Mouse (Mus musculus) embryonic facial prominence, embryonic 15.5 days (tissue): ENCODE data around the gene Kmt5a. TPM values are rescaled to one million over a fixed set of nuclear protein-coding genes. Genes with fewer than 3 reads are reported as not detected.
A peak's percentile ranks its signal among the peaks of the same experiment; 100 is the strongest.

Experiments
- ATAC-seq: fragments of 200-750 bp; cut with Nextera tagmentation; 2 replicates; pipeline ENCODE4 v1.8.0; 2017; ENCODE audit warnings: low read depth, moderate TSS enrichment; ENCODE audit not compliant: insufficient number of reproducible peaks, low FRiP score, low TSS enrichment
- H3K27ac ChIP-seq: fragments of 300-500 bp; sonication (generic); replicated peaks from 2 replicates; pipeline ENCODE4 v1.5.1; 2015; ENCODE audit warnings: mild to moderate bottlenecking, inconsistent platforms
- H3K27me3 ChIP-seq: fragments of 300-500 bp; sonication (generic); 2 replicates; pipeline ENCODE4 v1.6.1; 2015; ENCODE audit warnings: inconsistent platforms
- H3K36me3 ChIP-seq: fragments of 300-500 bp; sonication (generic); 2 replicates; pipeline ENCODE4 v1.6.1; 2015; ENCODE audit warnings: mild to moderate bottlenecking, inconsistent platforms
- H3K4me1 ChIP-seq: fragments of 300-500 bp; sonication (generic); 2 replicates; pipeline ENCODE4 v1.6.1; 2015; ENCODE audit warnings: inconsistent platforms
- H3K4me2 ChIP-seq: fragments of 300-500 bp; sonication (generic); replicated peaks from 2 replicates; pipeline ENCODE4 v1.6.1; 2015; ENCODE audit warnings: mild to moderate bottlenecking, inconsistent platforms
- H3K4me3 ChIP-seq: fragments of 300-500 bp; sonication (generic); replicated peaks from 2 replicates; pipeline ENCODE4 v1.5.1; 2015; ENCODE audit warnings: mild to moderate bottlenecking, inconsistent platforms
- H3K9ac ChIP-seq: fragments of 300-500 bp; sonication (generic); 2 replicates; pipeline ENCODE4 v1.6.1; 2015; ENCODE audit warnings: inconsistent platforms
- H3K9me3 ChIP-seq: fragments of 300-500 bp; sonication (generic); replicated peaks from 2 replicates; pipeline ENCODE4 v1.6.1; 2016; ENCODE audit warnings: inconsistent platforms
- WGBS: fragments of 180-500 bp; shearing (Covaris S2); methylation state at CpG from one replicate; pipeline ENCODE4 v1.1.7; 2015; 5-methylcytosine and 5-hydroxymethylcytosine counted together
- polyA plus RNA-seq: library from polyadenylated mRNA; unstranded; fragments of >200 nt; fragmentation: Nextera tagmentation; extraction: Ambion mirVana; gene quantifications from 2 replicates; pipeline ENCODE4 v1.2.1, GENCODE M21; 2015

Gene Kmt5a
- polyA plus RNA-seq, 1 experiment from 2014 or later, result 71.2 TPM

DNA sequence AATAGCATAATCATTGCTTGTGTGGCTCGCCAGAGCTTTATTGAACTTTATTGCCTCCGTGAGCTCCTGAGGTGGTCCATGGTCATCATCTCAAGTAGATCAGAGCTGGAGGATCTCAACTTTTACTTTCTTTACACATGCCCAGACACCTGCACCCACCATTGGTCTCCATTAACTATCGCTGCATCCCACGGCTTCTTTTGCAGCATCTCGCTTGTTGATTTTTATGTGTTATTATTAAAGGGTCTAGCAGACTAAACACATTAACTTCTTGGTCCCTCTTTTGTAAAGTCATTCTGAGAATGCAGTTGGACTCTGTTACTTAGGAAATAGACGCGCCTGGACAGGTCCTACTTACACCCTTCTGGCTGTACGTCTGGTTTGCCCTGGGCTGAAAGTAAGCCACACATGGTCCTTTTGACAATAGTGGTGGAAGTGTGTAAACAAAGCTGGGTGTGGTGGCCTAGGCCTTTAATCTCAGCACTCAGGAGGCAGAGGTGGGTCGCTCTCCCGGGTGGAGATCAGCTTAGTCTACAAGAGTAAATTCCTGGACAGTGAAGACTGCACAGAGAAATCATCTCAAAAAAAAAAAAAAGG, 13.2 kb upstream of the Kmt5a start:
- Histone ChIP-seq H3K27ac (peak overlapping the region; percentile 92), H3K9me3 (no peaks in the 10 kb centered on the region), H3K4me3 (peak overlapping the region; percentile 100), H3K36me3 (no peaks in the 10 kb centered on the region; the same call in 1 of the 2 replicates), H3K9ac (no peak overlapping the region), H3K4me2 (peak overlapping the region; percentile 52), H3K4me1 (peaks cover 15% of the 10 kb centered on the region), H3K27me3 (no peaks in the 10 kb centered on the region)
- ATAC-seq, result no peak
- 81% methylated on average over 10 of the region's 10 CpGs for WGBS

DNA sequence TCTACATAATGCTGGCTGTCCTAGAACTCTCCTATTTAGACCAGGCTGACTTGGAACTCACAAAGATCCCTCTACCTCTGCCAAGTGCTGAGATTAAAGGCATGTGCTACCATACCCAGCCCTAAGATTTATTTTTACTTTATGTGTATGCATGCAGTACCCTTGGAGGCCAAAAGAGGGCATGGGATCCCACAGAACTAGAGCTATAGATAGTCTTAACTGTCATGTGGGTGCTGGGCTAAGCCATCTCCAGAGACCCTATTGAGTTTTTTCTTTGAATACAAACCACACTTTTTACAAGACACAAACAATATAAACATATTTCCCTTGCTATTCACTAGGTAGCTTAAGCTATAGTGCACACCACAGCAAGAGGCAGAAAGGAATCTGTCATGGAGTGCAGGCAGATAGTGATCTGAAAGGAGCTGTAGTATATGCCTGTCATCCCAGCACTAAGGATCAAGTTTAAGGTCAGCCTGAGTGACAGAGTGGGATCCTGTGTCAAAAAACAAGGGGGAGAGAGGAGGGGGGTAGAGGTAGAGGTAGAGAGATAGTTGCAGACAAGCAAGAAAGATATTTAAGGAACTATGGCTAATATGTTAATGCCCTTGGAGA, 7.2 kb upstream of the Kmt5a start:
- Histone ChIP-seq H3K4me1 (no peaks in the 10 kb centered on the region), H3K9me3 (no peaks in the 10 kb centered on the region), H3K4me2 (no peak overlapping the region), H3K27ac (no peak overlapping the region), H3K4me3 (no peak overlapping the region), H3K9ac (no peak overlapping the region), H3K36me3 (no peaks in the 10 kb centered on the region), H3K27me3 (no peaks in the 10 kb centered on the region)
- ATAC-seq, result no peak

DNA sequence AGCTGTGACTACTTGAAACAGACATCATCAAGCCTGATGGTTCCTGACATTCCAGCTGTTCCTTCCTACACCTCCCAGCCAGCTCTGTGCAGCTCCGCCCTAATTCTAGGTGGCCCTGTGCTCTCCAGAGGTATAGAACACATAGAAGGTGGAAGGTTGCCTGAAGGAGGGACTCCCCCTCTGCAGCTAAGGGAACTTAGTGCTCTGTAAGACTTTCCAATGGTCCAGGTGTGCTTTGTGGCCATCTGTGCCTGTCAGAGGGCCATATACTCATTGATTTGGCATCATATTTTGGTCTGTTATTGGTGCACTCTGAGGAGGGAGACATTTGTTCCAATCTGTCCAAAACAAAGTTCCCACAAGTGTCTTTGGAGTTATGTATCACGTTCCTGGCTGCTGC, 6.7 kb upstream of the Kmt5a start:
- ATAC-seq, result no peak; the same call in 1 of the 2 replicates
- no peak overlapping the region for H3K9ac ChIP-seq

DNA sequence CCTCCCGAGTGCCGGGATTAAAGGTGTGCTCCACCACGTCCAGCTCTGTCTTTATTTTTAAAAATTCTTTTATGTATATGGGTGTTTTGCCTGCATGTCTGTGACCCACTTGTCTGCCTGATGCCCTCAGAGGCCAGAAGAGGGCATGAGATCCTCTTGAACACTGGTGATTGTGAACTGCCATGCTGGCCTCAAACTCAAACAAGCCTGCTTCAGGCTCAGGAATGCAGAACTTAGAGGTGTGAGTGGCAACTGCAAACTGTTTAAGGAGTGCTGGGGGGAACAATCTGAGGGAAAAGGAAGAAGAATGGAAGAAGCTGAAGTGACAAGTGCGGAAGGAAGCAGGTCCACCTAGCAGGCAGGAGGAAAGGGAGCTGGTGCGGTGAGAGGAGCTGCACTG, 1.5 kb upstream of the Kmt5a start:
- no peak overlapping the region for H3K4me3 ChIP-seq
- no peak for ATAC-seq
- 0 out of 2 replicates have a peak overlapping the region, but pooled peaks have one; percentile 0 for H3K27ac ChIP-seq
- H3K4me2 ChIP-seq, result no peak overlapping the region
- no peaks in the 10 kb centered on the region for H3K9me3 ChIP-seq
- H3K9ac ChIP-seq, result no peak overlapping the region
- no peaks in the 10 kb centered on the region for H3K27me3 ChIP-seq
- WGBS, result 94% methylated on average over 5 of the region's 5 CpGs
- H3K36me3 ChIP-seq, result no peaks in the 10 kb centered on the region
- peaks cover 8% of the 10 kb centered on the region; the same call in 1 of the 2 replicates for H3K4me1 ChIP-seq

More for the DNA sequence above, 6.7 kb upstream of the Kmt5a start:
- H3K36me3 ChIP-seq, result no peaks in the 10 kb centered on the region
- no peak overlapping the region for H3K4me3 ChIP-seq
- no peak overlapping the region for H3K27ac ChIP-seq
- no peak overlapping the region for H3K4me2 ChIP-seq
- H3K27me3 ChIP-seq, result no peaks in the 10 kb centered on the region
- 61% methylated on average over 2 of the region's 2 CpGs for WGBS
- H3K4me1 ChIP-seq, result no peaks in the 10 kb centered on the region
- no peaks in the 10 kb centered on the region for H3K9me3 ChIP-seq

DNA sequence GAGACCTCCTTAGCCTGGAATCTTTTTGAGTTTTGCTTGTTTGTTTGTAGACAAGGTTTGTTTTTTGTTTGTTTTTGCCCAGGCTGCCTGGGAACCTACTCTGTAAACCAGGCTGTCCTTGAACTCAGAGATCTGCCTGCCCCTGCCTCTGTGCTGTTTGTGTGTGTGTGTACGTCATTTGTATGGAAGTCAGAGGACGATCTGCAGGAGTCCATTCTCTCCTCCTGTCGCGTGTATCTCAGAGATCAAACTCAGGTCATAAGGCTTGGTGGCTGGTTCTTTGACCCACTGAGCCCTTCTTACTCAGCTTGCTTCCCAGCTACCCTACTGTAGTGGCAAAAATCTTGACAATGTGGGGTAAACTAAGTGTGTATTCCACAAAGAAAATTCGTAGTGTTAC, 984 bp upstream of the Kmt5a start:
- 66% methylated on average over 5 of the region's 5 CpGs for WGBS
- Histone ChIP-seq H3K27me3 (no peaks in the 10 kb centered on the region), H3K27ac (peak overlapping the region; percentile 65), H3K9me3 (no peaks in the 10 kb centered on the region), H3K4me2 (peak overlapping the region; percentile 91; the same call in 1 of the 2 replicates), H3K9ac (no peak overlapping the region), H3K4me3 (peak overlapping the region; percentile 70), H3K36me3 (no peaks in the 10 kb centered on the region), H3K4me1 (peaks cover 8% of the 10 kb centered on the region; the same call in 1 of the 2 replicates)
- ATAC-seq, result no peak

DNA sequence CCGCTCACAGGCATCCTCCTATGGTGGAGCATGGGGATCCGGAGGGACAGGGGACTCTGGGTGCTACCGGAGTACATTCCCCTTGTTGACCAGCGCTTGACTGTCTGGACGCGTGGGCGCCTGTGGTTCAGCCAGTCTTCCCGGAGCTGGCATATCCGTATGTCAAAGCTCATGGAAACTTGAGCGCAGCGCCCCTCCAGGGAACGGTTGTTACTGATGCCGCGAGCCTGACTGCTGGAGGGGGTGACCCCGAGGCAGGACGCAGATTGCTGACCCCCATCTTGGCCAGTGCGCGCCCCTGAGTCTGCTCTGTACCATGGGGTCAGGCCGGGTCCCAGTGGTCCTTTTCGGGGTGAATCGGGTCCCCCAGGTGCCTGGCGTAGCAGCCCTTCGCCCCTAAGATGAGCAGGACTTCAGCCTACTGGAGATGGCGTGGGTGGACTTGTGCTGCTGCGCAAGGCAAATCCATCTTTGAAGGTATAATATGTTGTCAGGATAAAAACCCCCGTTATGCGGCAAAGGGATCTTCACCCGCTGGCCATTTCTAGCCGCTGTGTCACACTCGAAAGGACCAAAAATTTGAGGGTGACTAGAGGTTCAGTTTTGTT, 468 bp downstream of the Kmt5a start:
- Histone ChIP-seq H3K4me1 (peaks cover 16% of the 10 kb centered on the region), H3K27me3 (no peaks in the 10 kb centered on the region), H3K9me3 (no peaks in the 10 kb centered on the region), H3K36me3 (no peaks in the 10 kb centered on the region), H3K9ac (peak overlapping the region; percentile 57), H3K4me3 (peak overlapping the region; percentile 70), H3K4me2 (peak overlapping the region; percentile 91), H3K27ac (peak overlapping the region; percentile 88)
- no peak; the same call in 1 of the 2 replicates for ATAC-seq
- 1% methylated on average over 30 of the region's 30 CpGs for WGBS

DNA sequence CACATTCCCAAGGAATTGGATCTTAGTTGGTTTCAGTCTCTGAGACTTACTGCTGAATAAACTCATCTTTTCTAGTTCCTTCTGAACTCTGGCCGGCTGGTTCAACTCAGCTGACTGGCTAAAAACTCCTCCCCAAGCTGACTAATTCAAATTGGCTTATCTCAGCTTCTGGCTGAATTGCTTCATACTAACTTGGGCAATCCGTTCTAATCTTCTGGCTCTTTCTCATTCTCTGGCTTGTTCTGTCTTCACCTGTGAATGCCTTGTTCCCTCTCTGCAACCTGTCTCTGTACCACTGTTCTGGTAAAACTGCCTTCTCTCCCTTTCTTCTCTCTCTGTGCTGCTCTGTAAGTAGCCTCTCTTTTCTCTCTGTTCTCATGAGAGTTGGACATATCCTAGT, 2.9 kb downstream of the Kmt5a start:
- H3K9ac ChIP-seq, result no peak overlapping the region
- peaks cover 6% of the 10 kb centered on the region for H3K36me3 ChIP-seq
- H3K4me3 ChIP-seq, result no peak overlapping the region
- 81% methylated on average over 2 of the region's 2 CpGs for WGBS
- H3K4me2 ChIP-seq, result no peak overlapping the region
- H3K9me3 ChIP-seq, result no peaks in the 10 kb centered on the region
- H3K27me3 ChIP-seq, result no peaks in the 10 kb centered on the region
- ATAC-seq, result no peak
- peaks cover 30% of the 10 kb centered on the region for H3K4me1 ChIP-seq
- H3K27ac ChIP-seq, result no peak overlapping the region

DNA sequence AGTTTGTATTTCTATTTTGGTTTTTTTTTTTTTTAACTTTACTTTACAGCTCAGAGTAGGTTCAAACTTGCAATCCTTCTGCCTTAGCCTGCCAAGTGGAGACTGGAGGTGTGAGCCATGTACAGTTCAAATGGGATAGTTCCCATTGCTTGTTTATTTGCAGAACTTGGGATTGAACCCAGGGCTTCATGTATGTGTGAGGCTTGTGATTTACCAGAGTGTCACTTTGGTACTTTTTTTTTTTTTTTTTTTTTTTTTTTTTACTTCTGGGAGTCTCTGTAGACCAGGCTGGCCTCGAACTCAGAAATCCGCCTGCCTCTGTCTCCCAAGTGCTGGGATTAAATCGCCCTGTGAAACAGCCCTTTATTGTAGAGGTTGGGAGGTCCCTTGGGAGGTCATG, 4.5 kb downstream of the Kmt5a start:
- Histone ChIP-seq H3K27me3 (no peaks in the 10 kb centered on the region), H3K27ac (no peak overlapping the region), H3K4me1 (peaks cover 40% of the 10 kb centered on the region), H3K4me3 (peak overlapping the region; percentile 78; the same call in 1 of the 2 replicates), H3K36me3 (peaks cover 22% of the 10 kb centered on the region), H3K4me2 (peak overlapping the region; percentile 93), H3K9me3 (no peaks in the 10 kb centered on the region), H3K9ac (no peak overlapping the region)
- WGBS, result 65% methylated on average over 3 of the region's 3 CpGs
- no peak for ATAC-seq

DNA sequence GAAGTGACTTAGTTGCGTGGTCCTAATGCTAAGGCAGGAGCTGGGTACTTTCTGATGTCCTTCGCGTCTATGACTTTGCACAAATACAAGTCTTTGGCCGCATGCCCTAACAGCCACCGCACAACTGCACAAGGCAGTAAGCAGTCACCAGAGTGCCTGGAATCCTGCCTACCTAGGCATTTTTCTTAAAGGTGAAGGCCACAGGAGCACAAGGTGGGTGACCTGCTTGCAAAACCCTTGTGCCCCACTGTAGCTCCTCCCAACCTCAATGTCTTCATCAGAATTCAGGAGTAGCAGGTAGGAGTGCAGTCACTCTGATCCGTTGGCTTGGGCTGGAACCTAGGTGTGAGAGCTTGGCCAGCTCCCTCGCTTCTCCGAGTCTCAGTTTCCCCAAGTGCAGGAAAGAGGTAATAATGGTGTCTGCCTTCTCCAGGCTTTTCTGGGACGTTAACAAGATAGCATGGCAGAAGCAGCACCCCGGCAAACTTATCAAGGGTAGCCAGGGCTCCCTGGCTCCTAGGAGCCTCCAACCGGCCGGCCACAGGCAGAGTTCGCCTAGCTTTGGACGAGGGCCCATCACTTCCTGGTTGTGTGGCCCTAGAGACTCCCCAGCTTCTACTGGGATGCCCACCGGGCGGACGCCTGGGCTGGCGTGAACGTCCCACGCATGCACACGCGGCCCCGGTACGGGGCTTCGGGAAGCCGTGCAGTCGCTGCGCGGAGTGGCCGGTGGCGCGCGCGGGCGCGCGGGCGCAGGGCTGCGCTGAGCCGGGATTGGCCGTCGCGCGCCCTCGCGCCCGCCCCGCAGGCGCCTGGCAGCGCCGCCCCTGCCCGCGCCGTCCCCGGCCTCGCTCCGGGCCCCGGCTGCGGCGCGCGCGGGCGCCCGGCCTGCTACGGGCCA, 5.2 kb downstream of the Kmt5a start:
- Histone ChIP-seq H3K4me2 (peak overlapping the region; percentile 93), H3K9ac (peak overlapping the region; percentile 88), H3K27ac (peak overlapping the region; percentile 89), H3K36me3 (peaks cover 28% of the 10 kb centered on the region), H3K4me1 (peaks cover 46% of the 10 kb centered on the region), H3K4me3 (peak overlapping the region; percentile 78), H3K27me3 (no peaks in the 10 kb centered on the region), H3K9me3 (no peaks in the 10 kb centered on the region)
- 4% methylated on average over 62 of the region's 66 CpGs for WGBS
- ATAC-seq, result peak; percentile 89

DNA sequence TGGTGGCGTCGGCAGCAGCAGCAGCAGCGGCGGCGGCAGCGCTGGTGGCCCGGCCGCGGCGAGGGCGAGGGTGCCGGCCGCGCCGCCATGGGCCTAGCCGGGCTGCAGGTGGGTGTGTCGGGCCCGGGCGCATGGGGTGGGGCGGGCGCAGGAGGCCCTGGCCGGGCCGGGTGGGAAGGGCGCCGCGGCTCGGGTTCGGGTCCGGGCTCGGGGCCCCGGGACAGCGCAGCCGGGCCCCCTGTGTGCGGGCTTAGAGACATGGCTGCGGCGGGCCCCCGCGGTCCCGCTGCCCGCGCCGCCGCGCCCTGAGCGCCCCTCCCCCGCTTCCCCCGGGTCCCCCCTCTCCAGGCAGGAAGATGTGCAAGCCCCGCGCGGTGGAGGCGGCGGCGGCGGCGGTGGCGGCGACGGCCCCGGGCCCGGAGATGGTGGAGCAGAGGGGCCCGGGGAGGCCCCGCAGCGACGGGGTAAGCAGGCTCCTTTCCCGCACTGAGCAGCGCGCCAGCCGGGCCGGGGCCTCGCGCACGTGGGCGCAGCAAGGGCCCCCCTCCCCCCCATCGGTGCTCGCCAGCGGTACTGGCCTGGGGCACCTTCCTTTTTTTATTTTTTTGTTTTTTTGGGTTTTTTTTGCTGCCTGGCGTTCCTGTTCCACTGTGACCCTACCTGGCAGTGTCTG, 6.0 kb downstream of the Kmt5a start:
- Histone ChIP-seq H3K27me3 (no peaks in the 10 kb centered on the region), H3K9me3 (no peaks in the 10 kb centered on the region), H3K4me1 (peaks cover 47% of the 10 kb centered on the region), H3K36me3 (peaks cover 37% of the 10 kb centered on the region), H3K27ac (peak overlapping the region; percentile 75), H3K4me3 (peak overlapping the region; percentile 78), H3K9ac (peak overlapping the region; percentile 88), H3K4me2 (peak overlapping the region; percentile 93)
- ATAC-seq, result peak; percentile 45
- 0% methylated on average over 58 of the region's 77 CpGs for WGBS
